Mouse (Mus musculus) small intestine, adult 2 months (tissue): ENCODE measurements around the gene BC005624. TPM values are rescaled to one million over a fixed set of nuclear protein-coding genes. Genes with fewer than 3 reads are reported as not detected.

Source experiments
- H3K27ac ChIP-seq: fragments of 200-500 bp; 2 replicates; pipeline ENCODE4 v1.5.1; 2012; ENCODE audit warnings: low read depth, low read length, control low read depth, inconsistent platforms; ENCODE audit not compliant: insufficient read depth
- H3K27me3 ChIP-seq: fragments of 200-500 bp; 2 replicates; pipeline ENCODE4 v1.6.1; 2012; ENCODE audit warnings: mild to moderate bottlenecking, moderate library complexity, low read length, inconsistent platforms; ENCODE audit not compliant: control insufficient read depth, insufficient read depth
- H3K36me3 ChIP-seq: fragments of 200-500 bp; 2 replicates; pipeline ENCODE4 v1.6.1; 2012; ENCODE audit warnings: mild to moderate bottlenecking, low read length, control low read depth, inconsistent platforms; ENCODE audit not compliant: control insufficient read depth, insufficient read depth
- H3K4me1 ChIP-seq: fragments of 200-500 bp; 2 replicates; pipeline ENCODE4 v1.6.1; 2012; ENCODE audit warnings: low read length, inconsistent platforms, mixed read lengths; ENCODE audit not compliant: control insufficient read depth, insufficient read depth, insufficient read length
- H3K4me3 ChIP-seq: fragments of 200-500 bp; 2 replicates; pipeline ENCODE4 v1.5.1; 2012; ENCODE audit warnings: low read depth, mild to moderate bottlenecking, control low read depth, inconsistent platforms, low read length, moderate library complexity
- CTCF ChIP-seq: fragments of 200-500 bp; IDR thresholded peaks from 2 replicates; pipeline ENCODE4 v1.5.1; 2012; ENCODE audit warnings: low read depth, mild to moderate bottlenecking, control low read depth, inconsistent platforms, low read length, moderate library complexity, mixed read lengths; ENCODE audit not compliant: insufficient replicate concordance, insufficient read length; ENCODE audit errors: extremely low read depth
- POLR2A ChIP-seq: fragments of 200-500 bp; IDR thresholded peaks from 2 replicates; pipeline ENCODE4 v1.6.1; 2012; ENCODE audit warnings: low read depth, mild to moderate bottlenecking, control low read depth, inconsistent platforms, low read length, moderate library complexity
- WGBS: fragments of 180-500 bp; shearing (Covaris S2); methylation state at CpG from one replicate; pipeline ENCODE4 v1.1.7; 2018; 5-methylcytosine and 5-hydroxymethylcytosine counted together
- polyA plus RNA-seq: library from polyadenylated mRNA; depleted of rRNA; stranded (reverse); fragments of >200 nt; gene quantifications from 2 replicates; pipeline ENCODE4 v1.2.3, GENCODE M21; 2012

The BC005624 gene
- polyA plus RNA-seq, 1 experiment, result 9.0 TPM

- no peaks in the 10 kb centered on the region for H3K27me3 ChIP-seq
- H3K27ac ChIP-seq, result peak within 1 kb of the TSS; percentile 87
- peak within 1 kb of the TSS; percentile 100 for H3K4me3 ChIP-seq
- TF ChIP-seq CTCF, result no peak
- TF ChIP-seq POLR2A, result peak; percentile 78
- H3K4me1 ChIP-seq, result peaks cover 20% of the 10 kb centered on the region
- peaks cover 26% of the 10 kb centered on the region for H3K36me3 ChIP-seq
- 2% methylated on average over 59 of the region's 59 CpGs for whole genome bisulfite sequencing
Measured at GRCm38 (mm10) chr2:30967352-30968327, 14.4 kb downstream of the BC005624 start, which contains the start of gene Tor1a. Tor1a (minus strand) TSS chr2:30967933.

DNA sequence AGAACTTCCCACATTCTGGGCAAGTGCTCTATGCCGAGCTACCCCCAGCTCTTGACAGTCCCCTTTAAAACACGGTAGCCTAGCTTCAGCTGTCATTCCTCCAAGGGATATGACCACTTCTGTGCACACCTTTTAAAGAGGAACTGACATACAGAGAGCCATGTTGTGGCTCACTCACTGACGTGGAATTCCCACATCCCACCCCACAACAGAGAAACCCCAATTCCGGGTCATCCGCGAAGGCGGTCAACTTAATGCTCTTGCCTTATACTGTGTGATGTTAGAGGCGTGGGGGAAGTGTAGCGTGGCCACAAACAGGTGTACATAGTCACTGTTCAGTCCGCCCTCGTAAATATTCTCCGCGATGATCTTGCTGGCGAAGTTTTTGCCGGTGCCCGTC, 15.2 kb downstream of the BC005624 start:
- Histone ChIP-seq H3K4me3 (peak overlapping the region; percentile 100), H3K27me3 (no peaks in the 10 kb centered on the region), H3K4me1 (peaks cover 28% of the 10 kb centered on the region), H3K36me3 (peaks cover 28% of the 10 kb centered on the region), H3K27ac (peak overlapping the region; percentile 87)
- no peak for TF ChIP-seq POLR2A
- TF ChIP-seq CTCF, result no peak; the same call in 1 of the 2 replicates
- 5% methylated on average over 16 of the region's 16 CpGs for WGBS

DNA sequence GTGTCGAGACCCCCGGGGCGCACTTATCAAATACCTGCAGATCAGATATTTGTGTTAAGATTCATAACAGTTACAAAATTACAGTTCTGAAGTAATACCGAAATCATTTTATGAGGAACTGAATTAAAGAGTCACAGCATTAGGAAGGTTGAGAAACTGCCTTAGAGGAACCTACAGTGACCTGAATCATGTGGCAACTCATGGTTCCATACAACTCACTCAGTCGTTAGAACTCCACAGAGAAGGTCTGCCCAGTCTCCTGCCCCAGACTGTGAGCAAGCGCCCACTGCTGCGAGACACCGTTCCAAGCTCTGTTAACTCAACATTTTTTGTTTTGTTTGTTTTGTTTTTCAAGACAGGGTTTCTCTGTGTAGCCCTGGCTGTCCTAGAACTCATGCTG, 16.4 kb downstream of the BC005624 start:
- H3K4me1 ChIP-seq, result peaks cover 28% of the 10 kb centered on the region
- 84% methylated on average over 8 of the region's 8 CpGs for WGBS
- H3K27me3 ChIP-seq, result no peaks in the 10 kb centered on the region
- no peak overlapping the region for H3K27ac ChIP-seq
- no peak overlapping the region for H3K4me3 ChIP-seq
- peaks cover 40% of the 10 kb centered on the region for H3K36me3 ChIP-seq
- no peak for TF ChIP-seq POLR2A
- no peak for TF ChIP-seq CTCF

DNA sequence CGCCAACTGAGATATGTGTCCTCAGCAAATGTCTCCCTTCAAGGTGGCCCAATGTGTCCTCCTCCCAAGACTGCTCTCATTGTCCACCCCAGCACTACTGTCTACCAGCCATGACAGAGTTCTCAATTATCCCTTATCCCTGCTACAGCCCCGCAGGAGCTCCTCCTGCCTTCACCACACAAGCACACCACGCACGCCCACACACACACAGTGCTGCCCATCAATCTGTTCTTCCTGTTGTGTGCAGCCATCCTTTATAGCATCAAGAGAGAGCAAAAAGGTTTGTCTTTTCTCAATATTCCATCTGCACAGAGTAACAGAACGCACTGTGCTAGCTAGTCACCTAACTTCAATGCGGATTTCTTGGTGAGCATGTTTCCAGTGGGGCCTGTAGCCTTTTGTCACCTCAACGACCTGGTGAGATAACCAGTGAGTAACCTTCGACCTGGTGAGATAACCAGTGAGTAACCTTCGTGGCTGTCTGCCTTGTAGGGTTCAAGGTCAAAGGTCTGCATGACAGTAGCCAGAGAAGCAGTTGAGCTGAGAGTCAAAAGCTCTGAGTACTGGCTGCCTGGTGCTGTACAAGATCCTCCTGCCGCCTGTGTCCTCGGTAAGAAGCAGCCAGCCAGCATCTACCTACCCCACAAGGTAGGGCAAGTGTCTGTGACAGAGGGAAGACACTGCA, 19.3 kb downstream of the BC005624 start:
- Histone ChIP-seq H3K4me1 (peaks cover 40% of the 10 kb centered on the region), H3K36me3 (peaks cover 58% of the 10 kb centered on the region), H3K4me3 (peak overlapping the region; percentile 5; the same call in 1 of the 2 replicates), H3K27me3 (no peaks in the 10 kb centered on the region), H3K27ac (peak overlapping the region; percentile 73)
- WGBS, result 67% methylated on average over 11 of the region's 11 CpGs
- TF ChIP-seq CTCF, result no peak
- TF ChIP-seq POLR2A, result no peak

- WGBS, result 56% methylated on average over 5 of the region's 5 CpGs
- TF ChIP-seq CTCF, result no peak
- TF ChIP-seq POLR2A, result no peak
- Histone ChIP-seq H3K36me3 (peaks cover 73% of the 10 kb centered on the region), H3K4me3 (no peak overlapping the region), H3K4me1 (peaks cover 40% of the 10 kb centered on the region), H3K27me3 (no peaks in the 10 kb centered on the region), H3K27ac (peak overlapping the region; percentile 68)
Measured at GRCm38 (mm10) chr2:30959856-30960255, 22.1 kb downstream of the BC005624 start.

- Histone ChIP-seq H3K36me3 (peaks cover 65% of the 10 kb centered on the region), H3K4me3 (no peak overlapping the region), H3K27ac (peak overlapping the region; percentile 74), H3K4me1 (peaks cover 37% of the 10 kb centered on the region), H3K27me3 (no peaks in the 10 kb centered on the region)
- WGBS, result 50% methylated on average over 14 of the region's 14 CpGs
- TF ChIP-seq POLR2A, result no peak
- TF ChIP-seq CTCF, result no peak
Measured at GRCm38 (mm10) chr2:30958726-30959125, 23.3 kb downstream of the BC005624 start.

- H3K4me1 ChIP-seq, result peaks cover 28% of the 10 kb centered on the region
- H3K36me3 ChIP-seq, result peaks cover 57% of the 10 kb centered on the region
- TF ChIP-seq POLR2A, result no peak
- TF ChIP-seq CTCF, result no peak
- 84% methylated on average over 4 of the region's 4 CpGs for WGBS
- H3K27ac ChIP-seq, result no peak overlapping the region
- H3K4me3 ChIP-seq, result no peak overlapping the region
- H3K27me3 ChIP-seq, result no peaks in the 10 kb centered on the region
Measured at GRCm38 (mm10) chr2:30957511-30957910, 24.5 kb downstream of the BC005624 start.
